ENCODE assay signal across 8 mouse cellular contexts in the genomic region with DNA sequence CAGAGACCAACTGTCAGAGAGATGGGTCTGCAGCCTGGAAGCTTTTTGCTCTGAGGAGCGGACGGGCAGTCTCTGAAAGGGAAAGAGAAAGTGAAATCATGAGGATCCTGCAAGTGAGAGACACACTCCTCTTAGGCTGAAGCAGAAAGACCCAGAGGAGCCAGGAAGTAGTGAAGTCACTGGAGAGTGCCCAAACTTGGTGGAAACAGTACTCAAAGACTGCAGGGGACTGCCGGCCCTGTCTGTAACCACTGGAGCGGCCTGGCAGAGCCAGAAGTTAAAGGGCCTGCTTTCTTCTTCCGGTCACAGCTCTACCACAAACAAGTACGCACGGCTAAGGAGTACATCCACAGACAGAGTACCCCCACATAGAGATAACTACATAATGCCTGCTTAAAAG.
DNase-seq lines count a peak whose midpoint lies in the region; ATAC-seq and TF ChIP-seq lines count a peak whose summit lies in the region.

No protein-coding gene starts in this region.

- no peaks in the 10 kb centered on the region for H3K36me3 ChIP-seq in thymus, adult 2 months (ENCODE audit: control insufficient read depth, insufficient read depth, low read length)
- no peaks in the 10 kb centered on the region for H3K36me3 ChIP-seq in liver, embryonic 12.5 days

- no peak for ATAC-seq in liver, embryonic 12.5 days

- H3K4me2 ChIP-seq in liver, embryonic 12.5 days = peak overlapping the region; percentile 3

- H3K4me3 ChIP-seq in thymus, adult 2 months (ENCODE audit: control insufficient read depth, insufficient read depth, low read length) = peak overlapping the region; percentile 39
- no peak overlapping the region for H3K4me3 ChIP-seq in liver, embryonic 12.5 days

- TF ChIP-seq CTCF in thymus, adult 2 months (IDR thresholded peaks at IDR 0.05; ENCODE audit: borderline replicate concordance, control insufficient read depth, extremely low read depth, insufficient read depth, low read length, poor library complexity) = no peak

- peak overlapping the region; percentile 64; the same call in 1 of the 2 replicates for H3K27ac ChIP-seq in thymus, adult 2 months (ENCODE audit: control insufficient read depth, insufficient read depth, low read length)
- H3K27ac ChIP-seq in liver, embryonic 12.5 days = no peak overlapping the region

- peak; percentile 10 to 40 for DNase-seq in adrenal gland, adult (ENCODE audit: inconsistent age in 2 of 2, low spot score in 1 of 2)
- no peak for DNase-seq in adrenal gland, adult 2 months
- DNase-seq in thymus, adult 2 months = peak; percentile 15
- no peak for DNase-seq in thymus, adult 18-20 months
- peak; percentile 35 for DNase-seq in thymus, postnatal 4 days
- no peak for DNase-seq in Muller cell, postnatal 12 days (ENCODE audit: inconsistent ontology term)
- no peak for DNase-seq in adrenal gland, adult 18-20 months (ENCODE audit: low spot score in 2 of 2)

- H3K9ac ChIP-seq in liver, embryonic 12.5 days = no peak overlapping the region

- H3K4me1 ChIP-seq in thymus, adult 2 months (replicated peaks; ENCODE audit: control insufficient read depth, insufficient read depth, low read length) = peaks cover 11% of the 10 kb centered on the region
- no peaks in the 10 kb centered on the region for H3K4me1 ChIP-seq in liver, embryonic 12.5 days

- no peaks in the 10 kb centered on the region for H3K27me3 ChIP-seq in thymus, adult 2 months (ENCODE audit: control insufficient read depth, insufficient read depth, low read length)
- H3K27me3 ChIP-seq in liver, embryonic 12.5 days (replicated peaks) = no peaks in the 10 kb centered on the region

- H3K9me3 ChIP-seq in liver, embryonic 12.5 days (replicated peaks) = no peaks in the 10 kb centered on the region

- TF ChIP-seq POLR2A in thymus, adult 2 months (IDR thresholded peaks at IDR 0.05; ENCODE audit: control insufficient read depth, extremely low read depth, insufficient read depth, low read length, poor library complexity) = no peak

- whole genome bisulfite sequencing in thymus, adult 2 months = 19% methylated on average over 7 of the region's 7 CpGs
- 42% methylated on average over 7 of the region's 7 CpGs for WGBS in liver, embryonic 12.5 days (ENCODE audit: insufficient replicate concordance)

Comparison
In these comparisons a context has a peak if more than half of its experiments do, and no peak if none do; other contexts are left out.
1. DNase-seq: peak in adrenal gland, adult (2 of 2), thymus, adult 2 months (single experiment) and thymus, postnatal 4 days (single experiment); none in adrenal gland, adult 2 months (single experiment), thymus, adult 18-20 months (0 of 2), Muller cell, postnatal 12 days (single experiment) and adrenal gland, adult 18-20 months (0 of 2).